Mouse (Mus musculus) cerebellum, adult 2 months (tissue): ENCODE data around the gene Prima1.

Experiments
- CTCF ChIP-seq: fragments of 200-500 bp; IDR thresholded peaks from 2 replicates; pipeline ENCODE4 v1.5.1; 2011; ENCODE audit warnings: low read depth, mild to moderate bottlenecking, control low read depth, low read length, moderate library complexity, borderline replicate concordance; ENCODE audit not compliant: insufficient read depth
- POLR2A ChIP-seq: fragments of 200-500 bp; IDR thresholded peaks from 2 replicates; pipeline ENCODE4 v1.6.1; 2011; ENCODE audit warnings: low read length, control low read depth, borderline replicate concordance; ENCODE audit not compliant: insufficient read depth

GRCm38 (mm10) chr12:103287276-103287675, 45.3 kb upstream of the Prima1 start:
- TF ChIP-seq CTCF (no peak), POLR2A (no peak)
